Mouse (Mus musculus): ENCODE results near the gene Olfr1305. TPM values are rescaled to one million over a fixed set of nuclear protein-coding genes. Genes with fewer than 3 reads are reported as not detected.

Olfr1305 gene
- not detected in 2 replicates for polyA plus RNA-seq (2015; fragmentation: Nextera tagmentation; extraction: Ambion mirVana)

DNA sequence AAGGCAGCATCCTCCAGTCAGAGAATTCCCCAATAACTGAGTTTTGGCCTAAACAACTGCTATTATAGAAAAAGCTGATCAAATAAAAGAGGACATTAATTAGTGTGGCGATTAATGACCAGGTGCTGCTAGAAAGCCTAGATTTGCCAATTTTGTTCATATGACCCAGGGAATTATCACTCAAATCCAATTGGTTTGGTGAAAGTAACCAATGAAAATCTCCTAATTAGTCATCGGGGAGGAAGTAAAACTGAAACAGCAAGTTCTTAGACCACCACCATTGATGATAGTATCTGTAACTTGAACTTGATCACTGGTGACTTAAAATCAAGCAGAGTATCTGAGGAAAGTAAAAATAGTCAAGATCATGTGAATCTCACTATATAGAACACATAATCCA is at the start of gene Olfr1305:
TSS of gene Olfr1305 (minus strand) at position 101 of the 400 bp plus-strand sequence.
- no peak for ATAC-seq
- H3K4me2 ChIP-seq (replicated peaks; ENCODE audit: low read depth, low read length) = no peak within 1 kb of the TSS
- H3K4me3 ChIP-seq (ENCODE audit: low read depth, low read length) = no peak within 1 kb of the TSS
- no peak for TF ChIP-seq CTCF (IDR thresholded peaks at IDR 0.05)
- TF ChIP-seq EP300 (IDR thresholded peaks at IDR 0.05) = no peak
- 83% methylated on average over 2 of the region's 2 CpGs for WGBS
- H3K9ac ChIP-seq (replicated peaks; ENCODE audit: low read depth) = no peak within 1 kb of the TSS
- no peaks in the 10 kb centered on the region for H3K4me1 ChIP-seq (ENCODE audit: insufficient read depth, low read depth, low read length)
- no peaks in the 10 kb centered on the region for H3K36me3 ChIP-seq (ENCODE audit: insufficient read depth, low read length)
- no peaks in the 10 kb centered on the region for H3K9me3 ChIP-seq (ENCODE audit: low read length)
- DNase-seq (ENCODE audit: low spot score) = no peak
- H3K27me3 ChIP-seq (replicated peaks; ENCODE audit: insufficient read depth, low read length) = no peaks in the 10 kb centered on the region
- no peak within 1 kb of the TSS for H3K27ac ChIP-seq (ENCODE audit: low read length)

DNA sequence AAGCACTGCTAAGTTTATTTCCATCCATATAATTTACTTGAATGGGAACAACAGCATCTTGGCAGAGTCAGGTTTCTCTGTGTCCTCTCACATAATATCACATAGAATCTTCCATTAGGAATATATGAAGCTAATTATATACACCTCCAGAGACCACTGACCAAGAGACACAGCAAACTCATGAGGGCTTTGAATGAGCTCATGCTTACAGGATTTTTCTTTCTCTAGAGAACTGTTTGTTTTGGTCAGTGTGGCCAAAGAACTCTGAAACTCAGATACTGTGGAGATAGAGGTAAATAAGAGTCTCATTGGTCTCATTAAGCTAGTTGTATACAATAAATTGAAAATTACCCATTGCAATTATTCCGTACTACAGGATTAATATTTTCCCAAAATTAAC is 39.2 kb upstream of the Olfr1305 start, which contains the start of gene Olfr1306:
TSS of gene Olfr1306 (minus strand) at position 101 of the 400 bp plus-strand sequence.
- no peak for TF ChIP-seq EP300 (IDR thresholded peaks at IDR 0.05)
- TF ChIP-seq CTCF (IDR thresholded peaks at IDR 0.05) = no peak
- H3K9me3 ChIP-seq (ENCODE audit: low read length) = no peaks in the 10 kb centered on the region
- no peak within 1 kb of the TSS for H3K27ac ChIP-seq (ENCODE audit: low read length)
- DNase-seq (ENCODE audit: low spot score) (no peak), ATAC-seq (no peak)
- no peaks in the 10 kb centered on the region for H3K36me3 ChIP-seq (ENCODE audit: insufficient read depth, low read length)
- no peak within 1 kb of the TSS for H3K9ac ChIP-seq (replicated peaks; ENCODE audit: low read depth)
- no peaks in the 10 kb centered on the region for H3K27me3 ChIP-seq (replicated peaks; ENCODE audit: insufficient read depth, low read length)
- H3K4me1 ChIP-seq (ENCODE audit: insufficient read depth, low read depth, low read length) = no peaks in the 10 kb centered on the region
- H3K4me2 ChIP-seq (replicated peaks; ENCODE audit: low read depth, low read length) = no peak within 1 kb of the TSS
- no peak within 1 kb of the TSS for H3K4me3 ChIP-seq (ENCODE audit: low read depth, low read length)
- WGBS = 72% methylated on average over 1 of the region's 1 CpGs

DNA sequence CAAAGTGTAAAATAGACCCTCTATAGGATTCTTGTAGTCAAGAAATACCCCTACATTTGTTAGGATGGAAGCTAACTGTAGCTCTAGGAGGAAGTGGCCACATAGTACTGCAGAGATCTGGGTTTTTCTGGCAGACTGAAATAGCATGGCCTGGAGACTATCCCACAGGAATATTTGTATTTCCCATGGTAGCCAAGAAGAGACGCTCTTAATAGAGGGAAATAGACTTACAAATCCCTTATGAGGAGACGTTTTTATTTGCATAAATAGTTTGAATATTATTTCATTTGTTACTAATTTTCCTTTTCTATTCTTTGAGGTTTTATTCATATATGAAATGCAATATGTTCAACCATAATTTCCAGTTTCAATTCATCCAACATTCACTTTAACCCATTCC is 56.7 kb downstream of the Olfr1305 start, which contains the start of gene Olfr1303:
TSS of gene Olfr1303 (minus strand) at position 101 of the 400 bp plus-strand sequence.
- Histone ChIP-seq H3K27me3 (replicated peaks; ENCODE audit: insufficient read depth, low read length) (no peaks in the 10 kb centered on the region), H3K36me3 (ENCODE audit: insufficient read depth, low read length) (no peaks in the 10 kb centered on the region), H3K4me2 (replicated peaks; ENCODE audit: low read depth, low read length) (no peak within 1 kb of the TSS), H3K4me3 (ENCODE audit: low read depth, low read length) (no peak within 1 kb of the TSS), H3K4me1 (ENCODE audit: insufficient read depth, low read depth, low read length) (no peaks in the 10 kb centered on the region), H3K9me3 (ENCODE audit: low read length) (no peaks in the 10 kb centered on the region), H3K27ac (ENCODE audit: low read length) (no peak within 1 kb of the TSS), H3K9ac (replicated peaks; ENCODE audit: low read depth) (no peak within 1 kb of the TSS)
- ATAC-seq = no peak
- TF ChIP-seq CTCF (IDR thresholded peaks at IDR 0.05) (no peak), EP300 (IDR thresholded peaks at IDR 0.05) (no peak)
- 69% methylated on average over 2 of the region's 2 CpGs for WGBS
- no peak for DNase-seq (ENCODE audit: low spot score)

Other genes with a start within 250 kb of the Olfr1305 start
- gene Olfr1298, start 227.9 kb downstream of the Olfr1305 start, polyA plus RNA-seq (2015; fragmentation: Nextera tagmentation; extraction: Ambion mirVana) = not detected in 2 replicates
- not detected in 2 replicates for gene Olfr1299, start 215.7 kb downstream of the Olfr1305 start, polyA plus RNA-seq (2015; fragmentation: Nextera tagmentation; extraction: Ambion mirVana)
- not detected in 2 replicates for gene Olfr1301, start 126.1 kb downstream of the Olfr1305 start, polyA plus RNA-seq (2015; fragmentation: Nextera tagmentation; extraction: Ambion mirVana)
- not detected in 2 replicates for gene Olfr1302, start 99.7 kb downstream of the Olfr1305 start, polyA plus RNA-seq (2015; fragmentation: Nextera tagmentation; extraction: Ambion mirVana)
- not detected in 2 replicates for gene Olfr1303, start 56.8 kb downstream of the Olfr1305 start, polyA plus RNA-seq (2015; fragmentation: Nextera tagmentation; extraction: Ambion mirVana)
- not detected in 2 replicates for gene Olfr1306, start 39.1 kb upstream of the Olfr1305 start, polyA plus RNA-seq (2015; fragmentation: Nextera tagmentation; extraction: Ambion mirVana)
- not detected in 2 replicates for gene Olfr1307, start 72.3 kb upstream of the Olfr1305 start, polyA plus RNA-seq (2015; fragmentation: Nextera tagmentation; extraction: Ambion mirVana)
- gene Olfr1308, start 87.8 kb upstream of the Olfr1305 start, polyA plus RNA-seq (2015; fragmentation: Nextera tagmentation; extraction: Ambion mirVana) = not detected in 2 replicates
- gene Olfr1309, start 113.1 kb upstream of the Olfr1305 start, polyA plus RNA-seq (2015; fragmentation: Nextera tagmentation; extraction: Ambion mirVana) = not detected in 2 replicates
- not detected in 2 replicates for gene Olfr1310, start 135.6 kb upstream of the Olfr1305 start, polyA plus RNA-seq (2015; fragmentation: Nextera tagmentation; extraction: Ambion mirVana)
- gene Olfr1311, start 147.3 kb upstream of the Olfr1305 start, polyA plus RNA-seq (2015; fragmentation: Nextera tagmentation; extraction: Ambion mirVana) = not detected in 2 replicates
- gene Olfr1312, start 173.1 kb upstream of the Olfr1305 start, polyA plus RNA-seq (2015; fragmentation: Nextera tagmentation; extraction: Ambion mirVana) = not detected in 2 replicates
- gene Olfr1313, start 200.7 kb upstream of the Olfr1305 start, polyA plus RNA-seq (2015; fragmentation: Nextera tagmentation; extraction: Ambion mirVana) = not detected in 2 replicates
- gene Olfr1314, start 219.6 kb upstream of the Olfr1305 start, polyA plus RNA-seq (2015; fragmentation: Nextera tagmentation; extraction: Ambion mirVana) = not detected in 2 replicates
- not detected in 2 replicates for gene Olfr1315-ps1, start 238.3 kb upstream of the Olfr1305 start, polyA plus RNA-seq (2015; fragmentation: Nextera tagmentation; extraction: Ambion mirVana)